Mouse (Mus musculus) hindbrain, embryonic 14.5 days (tissue): ENCODE data around the gene Ppp6r1. TPM values are rescaled to one million over a fixed set of nuclear protein-coding genes. Genes with fewer than 3 reads are reported as not detected.

Experiments
- ATAC-seq: fragments of 200-750 bp; cut with Nextera tagmentation; 2 replicates; pipeline ENCODE4 v1.8.0; 2017; ENCODE audit warnings: moderate number of reproducible peaks, mild to moderate bottlenecking, moderate TSS enrichment, moderate library complexity; ENCODE audit not compliant: low FRiP score
- DNase-seq: peaks from one replicate; pipeline ENCODE4 v3.0.0-alpha.2; 2015; ENCODE audit warnings: low spot score
- H3K27ac ChIP-seq: fragments of 300-500 bp; sonication (generic); 2 replicates; pipeline ENCODE4 v1.5.1; 2014; ENCODE audit warnings: mild to moderate bottlenecking, moderate library complexity
- H3K27me3 ChIP-seq: fragments of 300-500 bp; sonication (generic); 2 replicates; pipeline ENCODE4 v1.6.1; 2014; ENCODE audit warnings: mild to moderate bottlenecking, low read length, mixed read lengths; ENCODE audit not compliant: control insufficient read depth, insufficient read depth
- H3K36me3 ChIP-seq: fragments of 300-500 bp; sonication (generic); replicated peaks from 2 replicates; pipeline ENCODE4 v1.6.1; 2014; ENCODE audit not compliant: control insufficient read depth, insufficient read depth
- H3K4me1 ChIP-seq: fragments of 300-500 bp; sonication (generic); replicated peaks from 2 replicates; pipeline ENCODE4 v1.6.1; 2014; ENCODE audit warnings: antibody characterized with exemption, low read length, mixed read lengths; ENCODE audit not compliant: control insufficient read depth, insufficient read depth
- H3K4me2 ChIP-seq: fragments of 300-500 bp; sonication (generic); replicated peaks from 2 replicates; pipeline ENCODE4 v1.6.1; 2014; ENCODE audit warnings: mild to moderate bottlenecking, moderate library complexity
- H3K4me3 ChIP-seq: fragments of 300-500 bp; sonication (generic); replicated peaks from 2 replicates; pipeline ENCODE4 v1.5.1; 2014; ENCODE audit warnings: mild to moderate bottlenecking, low read length
- H3K9ac ChIP-seq: fragments of 300-500 bp; sonication (generic); 2 replicates; pipeline ENCODE4 v1.6.1; 2014
- H3K9me3 ChIP-seq: fragments of 300-500 bp; sonication (generic); 2 replicates; pipeline ENCODE4 v1.6.1; 2016; ENCODE audit warnings: low read length; ENCODE audit not compliant: control insufficient read depth
- WGBS: fragments of 180-500 bp; shearing (Covaris S2); extraction: QIAGEN DNeasy Blood & Tissue Kit; methylation state at CpG from one replicate; pipeline ENCODE4 v1.1.7; 2014; 5-methylcytosine and 5-hydroxymethylcytosine counted together
- polyA plus RNA-seq: library from polyadenylated mRNA; unstranded; fragments of >200 nt; fragmentation: Nextera tagmentation; extraction: Ambion mirVana; gene quantifications from 2 replicates; pipeline ENCODE4 v1.2.1, GENCODE M21; 2014

The Ppp6r1 gene
- polyA plus RNA-seq, result 6.2 and 8.4 TPM in 2 replicates

DNA sequence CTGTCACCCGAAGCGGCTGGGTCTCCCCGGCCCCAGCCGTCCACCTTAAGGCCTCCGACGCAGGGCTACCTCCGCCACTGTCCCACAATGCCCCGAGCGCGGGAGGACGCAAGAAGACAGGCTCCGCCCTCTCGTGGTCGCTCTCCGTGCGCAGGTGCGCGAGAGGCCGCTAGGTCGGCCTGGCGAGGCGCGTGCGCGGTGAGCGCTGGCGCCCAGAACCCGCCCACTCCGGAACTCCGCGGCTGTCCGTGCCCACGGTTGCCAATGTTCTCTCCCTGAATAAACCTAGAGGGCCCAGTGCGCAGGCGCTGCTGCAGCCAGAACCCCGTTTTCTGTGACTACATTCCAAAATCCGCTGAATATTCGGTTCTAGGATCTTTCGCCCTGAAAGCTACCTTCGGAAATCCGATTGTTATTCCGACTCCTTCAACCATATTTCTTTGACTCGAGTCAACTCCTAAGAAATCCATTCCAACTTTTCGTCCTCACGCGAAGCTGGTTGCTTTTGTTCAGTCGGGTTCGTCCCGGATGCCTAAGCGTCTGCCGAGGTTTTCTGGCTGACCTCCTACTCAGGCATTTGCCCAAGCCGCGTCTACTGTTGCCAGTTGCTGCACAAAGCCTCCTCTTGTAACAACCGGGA, at the start of gene Ppp6r1:
Gene Ppp6r1, minus strand, starts transcription at position 108 of the 640 bp plus-strand sequence.
- H3K9ac ChIP-seq, result peak within 1 kb of the TSS; percentile 88
- peaks cover 40% of the 10 kb centered on the region for H3K4me1 ChIP-seq

DNA sequence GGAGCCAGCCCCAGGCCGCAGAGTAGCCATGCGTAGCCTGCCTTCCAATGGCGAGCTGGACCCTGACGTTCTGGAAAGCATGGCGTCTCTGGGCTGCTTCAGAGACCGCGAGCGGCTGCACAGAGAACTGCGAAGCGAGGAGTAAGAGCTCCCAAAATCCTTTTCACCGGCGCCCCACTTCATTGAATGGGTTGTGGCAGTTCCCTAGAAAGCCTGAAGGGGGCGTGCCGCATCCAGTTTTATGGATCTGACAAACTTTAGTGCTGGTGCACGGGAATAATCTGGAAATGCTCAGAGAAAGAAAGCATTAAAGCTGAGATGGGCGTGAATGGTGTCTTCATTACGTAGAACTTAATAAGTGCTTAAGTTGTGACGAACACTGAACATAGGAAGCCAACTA, 46.3 kb upstream of the Ppp6r1 start:
- no peaks in the 10 kb centered on the region for H3K4me1 ChIP-seq
- DNase-seq, result peak; percentile 52

More for the DNA sequence above, at the start of gene Ppp6r1:
- Histone ChIP-seq H3K36me3 (peaks cover 17% of the 10 kb centered on the region), H3K4me2 (peak within 1 kb of the TSS; percentile 92), H3K27me3 (no peaks in the 10 kb centered on the region), H3K9me3 (no peaks in the 10 kb centered on the region), H3K27ac (peak within 1 kb of the TSS; percentile 95), H3K4me3 (peak within 1 kb of the TSS; percentile 76)
- under 1% methylated on average over 54 of the region's 54 CpGs for WGBS
- peak; percentile 97 for ATAC-seq
- peak; percentile 97 for DNase-seq

DNA sequence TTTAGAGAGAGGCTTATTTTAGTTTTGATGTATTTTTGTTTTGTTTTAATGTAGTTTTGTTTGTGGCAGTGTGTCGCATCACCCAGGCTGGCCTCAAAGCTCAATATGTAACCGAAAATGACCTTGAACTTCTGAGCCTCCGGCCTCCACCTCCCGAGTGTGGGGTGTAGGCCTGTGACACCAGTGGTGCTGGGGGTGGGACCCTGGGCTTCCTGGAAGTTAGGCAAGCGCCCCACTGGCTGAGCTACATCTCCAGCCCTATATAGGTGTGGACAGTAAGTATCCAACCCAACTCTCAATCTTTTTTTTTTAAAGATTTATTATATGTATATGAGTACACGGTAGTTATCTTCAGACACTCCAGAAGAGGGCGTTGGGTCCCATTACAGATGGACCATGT, 44.4 kb upstream of the Ppp6r1 start:
- H3K9me3 ChIP-seq, result no peaks in the 10 kb centered on the region
- no peaks in the 10 kb centered on the region for H3K4me1 ChIP-seq
- no peak overlapping the region for H3K4me3 ChIP-seq
- ATAC-seq (no peak), DNase-seq (no peak)
- peaks cover 100% of the 10 kb centered on the region for H3K36me3 ChIP-seq
- H3K27me3 ChIP-seq, result no peaks in the 10 kb centered on the region
- no peak overlapping the region for H3K27ac ChIP-seq
- H3K9ac ChIP-seq, result no peak overlapping the region
- H3K4me2 ChIP-seq, result no peak overlapping the region
- 94% methylated on average over 7 of the region's 7 CpGs for WGBS

More for the DNA sequence above, 46.3 kb upstream of the Ppp6r1 start:
- peaks cover 100% of the 10 kb centered on the region for H3K36me3 ChIP-seq
- no peaks in the 10 kb centered on the region for H3K9me3 ChIP-seq
- no peak overlapping the region for H3K27ac ChIP-seq
- 36% methylated on average over 18 of the region's 18 CpGs for WGBS
- no peak overlapping the region for H3K4me2 ChIP-seq
- ATAC-seq, result no peak
- 0 out of 2 replicates have a peak overlapping the region, but pooled peaks have one; percentile 1 for H3K9ac ChIP-seq
- no peak overlapping the region for H3K4me3 ChIP-seq
- no peaks in the 10 kb centered on the region for H3K27me3 ChIP-seq

DNA sequence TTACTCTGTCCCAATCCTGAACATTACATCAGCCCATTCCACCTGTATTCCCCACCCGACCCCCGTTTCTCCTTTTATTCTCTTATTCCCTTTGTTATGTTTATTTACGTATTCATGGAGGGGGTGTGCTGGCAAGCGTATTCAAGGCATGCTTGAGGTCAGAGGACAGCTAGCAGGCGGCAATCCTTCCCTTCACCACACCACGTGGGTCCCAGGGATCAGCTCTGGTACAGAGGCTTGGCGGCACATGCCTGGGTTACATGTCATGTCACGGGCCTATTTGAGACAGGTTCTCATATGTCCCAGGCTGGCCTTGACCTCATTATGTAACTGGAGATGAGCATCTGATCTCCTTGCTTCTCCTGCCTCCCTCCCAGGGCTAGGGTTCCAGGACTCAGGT, 43.5 kb upstream of the Ppp6r1 start:
- no peak for DNase-seq
- H3K4me3 ChIP-seq, result no peak overlapping the region
- H3K9me3 ChIP-seq, result no peaks in the 10 kb centered on the region
- no peak overlapping the region for H3K4me2 ChIP-seq
- H3K27me3 ChIP-seq, result no peaks in the 10 kb centered on the region
- H3K9ac ChIP-seq, result 0 out of 2 replicates have a peak overlapping the region, but pooled peaks have one; percentile 20
- H3K27ac ChIP-seq, result peak overlapping the region; percentile 24; the same call in 1 of the 2 replicates
- 29% methylated on average over 8 of the region's 8 CpGs for WGBS
- H3K36me3 ChIP-seq, result peaks cover 100% of the 10 kb centered on the region
- H3K4me1 ChIP-seq, result no peaks in the 10 kb centered on the region
- no peak for ATAC-seq

DNA sequence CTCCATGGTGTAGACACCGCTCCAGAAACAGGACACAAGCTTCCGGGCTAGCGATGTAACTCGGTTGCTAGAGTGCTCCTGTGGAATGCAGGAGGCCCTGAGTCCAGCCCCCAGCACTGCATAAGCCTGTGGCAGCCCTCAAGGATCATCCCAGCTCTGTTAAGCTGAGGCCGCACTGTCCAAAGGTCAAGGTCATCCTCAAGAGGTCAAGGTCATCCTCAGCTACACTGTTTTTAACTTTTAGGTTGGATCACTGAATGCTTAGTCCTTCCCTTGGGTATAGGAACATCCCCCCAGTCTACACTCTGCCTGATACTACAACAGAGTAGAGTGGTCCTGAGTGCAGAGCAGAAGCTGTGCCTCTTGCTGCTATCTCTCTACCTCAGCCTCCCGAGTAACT, 34.2 kb upstream of the Ppp6r1 start:
- DNase-seq (no peak), ATAC-seq (no peak)
- Histone ChIP-seq H3K4me1 (peaks cover 9% of the 10 kb centered on the region), H3K9ac (no peak overlapping the region), H3K4me2 (no peak overlapping the region), H3K36me3 (peaks cover 57% of the 10 kb centered on the region), H3K27me3 (no peaks in the 10 kb centered on the region), H3K9me3 (no peaks in the 10 kb centered on the region), H3K27ac (no peak overlapping the region), H3K4me3 (no peak overlapping the region)
- WGBS, result 73% methylated on average over 6 of the region's 6 CpGs

DNA sequence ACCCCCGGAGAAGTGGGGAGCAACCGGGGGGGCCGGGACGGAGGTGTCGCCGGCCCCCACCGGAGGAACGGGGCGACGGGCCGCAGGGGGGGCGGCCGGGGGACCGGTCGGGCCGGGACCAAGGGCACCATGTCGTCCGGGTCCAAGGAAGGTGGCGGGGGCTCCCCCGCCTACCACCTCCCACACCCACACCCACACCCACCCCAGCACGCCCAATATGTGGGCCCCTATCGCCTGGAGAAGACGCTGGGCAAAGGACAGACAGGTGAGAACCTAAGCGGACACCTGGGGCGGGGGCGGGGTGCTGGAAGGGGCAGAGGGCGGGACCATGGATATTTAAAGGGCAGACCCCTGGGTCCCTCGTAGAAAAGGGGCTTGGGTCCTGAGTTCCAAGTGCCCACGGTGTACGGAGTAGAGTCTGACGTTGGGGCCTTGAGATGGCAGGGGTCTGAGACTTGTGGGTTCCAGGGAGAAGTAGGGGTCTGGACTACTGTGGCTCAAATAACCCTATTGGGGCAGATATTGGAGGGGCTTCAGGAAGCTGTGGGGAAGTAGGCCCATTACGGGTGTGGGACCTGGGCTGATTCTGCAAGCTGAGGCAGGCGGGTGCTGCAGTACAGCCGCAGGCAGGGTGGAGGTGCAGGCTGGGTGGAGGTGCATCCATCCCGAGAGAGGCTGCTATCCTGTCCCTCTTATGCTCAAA, 32.3 kb upstream of the Ppp6r1 start:
- ATAC-seq (peak; percentile 49), DNase-seq (peak; percentile 27)
- no peaks in the 10 kb centered on the region for H3K9me3 ChIP-seq
- peak overlapping the region; percentile 77 for H3K4me2 ChIP-seq
- H3K9ac ChIP-seq, result peak overlapping the region; percentile 100
- H3K36me3 ChIP-seq, result peaks cover 38% of the 10 kb centered on the region
- peak overlapping the region; percentile 93 for H3K4me3 ChIP-seq
- peaks cover 9% of the 10 kb centered on the region for H3K4me1 ChIP-seq
- 4% methylated on average over 27 of the region's 35 CpGs for WGBS
- H3K27me3 ChIP-seq, result no peaks in the 10 kb centered on the region
- H3K27ac ChIP-seq, result peak overlapping the region; percentile 95

DNA sequence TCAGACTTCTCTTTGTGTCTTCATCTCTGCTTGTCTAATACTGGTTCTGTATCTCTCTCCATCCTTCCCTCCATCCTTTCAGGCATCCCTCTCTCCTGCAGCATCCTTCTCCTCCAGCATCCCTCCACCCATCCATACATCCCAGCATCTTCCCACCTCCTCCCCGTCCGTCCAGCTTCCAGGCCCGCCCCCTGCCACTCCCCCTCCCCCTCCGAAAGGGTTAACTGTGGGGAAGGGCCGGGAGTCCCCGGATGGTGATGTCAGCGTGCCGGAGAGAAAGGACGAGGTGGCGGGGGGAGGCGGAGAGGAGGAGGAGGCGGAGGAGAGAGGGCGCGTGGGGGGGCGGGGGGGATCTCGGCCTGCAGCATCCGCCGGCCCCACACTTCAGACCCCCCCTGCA, 31.6 kb upstream of the Ppp6r1 start, which contains the start of gene Brsk1:
Gene Brsk1, plus strand, starts transcription at position 218 of the 400 bp plus-strand sequence.
- H3K9ac ChIP-seq, result peak within 1 kb of the TSS; percentile 100
- H3K4me1 ChIP-seq, result peaks cover 9% of the 10 kb centered on the region
- 0% methylated on average over 5 of the region's 18 CpGs for WGBS
- H3K27ac ChIP-seq, result peak within 1 kb of the TSS; percentile 95
- no peaks in the 10 kb centered on the region for H3K27me3 ChIP-seq
- peak; percentile 91 for ATAC-seq
- peak; percentile 92 for DNase-seq
- peak within 1 kb of the TSS; percentile 77 for H3K4me2 ChIP-seq
- peaks cover 31% of the 10 kb centered on the region for H3K36me3 ChIP-seq
- H3K4me3 ChIP-seq, result peak within 1 kb of the TSS; percentile 93
- H3K9me3 ChIP-seq, result no peaks in the 10 kb centered on the region

DNA sequence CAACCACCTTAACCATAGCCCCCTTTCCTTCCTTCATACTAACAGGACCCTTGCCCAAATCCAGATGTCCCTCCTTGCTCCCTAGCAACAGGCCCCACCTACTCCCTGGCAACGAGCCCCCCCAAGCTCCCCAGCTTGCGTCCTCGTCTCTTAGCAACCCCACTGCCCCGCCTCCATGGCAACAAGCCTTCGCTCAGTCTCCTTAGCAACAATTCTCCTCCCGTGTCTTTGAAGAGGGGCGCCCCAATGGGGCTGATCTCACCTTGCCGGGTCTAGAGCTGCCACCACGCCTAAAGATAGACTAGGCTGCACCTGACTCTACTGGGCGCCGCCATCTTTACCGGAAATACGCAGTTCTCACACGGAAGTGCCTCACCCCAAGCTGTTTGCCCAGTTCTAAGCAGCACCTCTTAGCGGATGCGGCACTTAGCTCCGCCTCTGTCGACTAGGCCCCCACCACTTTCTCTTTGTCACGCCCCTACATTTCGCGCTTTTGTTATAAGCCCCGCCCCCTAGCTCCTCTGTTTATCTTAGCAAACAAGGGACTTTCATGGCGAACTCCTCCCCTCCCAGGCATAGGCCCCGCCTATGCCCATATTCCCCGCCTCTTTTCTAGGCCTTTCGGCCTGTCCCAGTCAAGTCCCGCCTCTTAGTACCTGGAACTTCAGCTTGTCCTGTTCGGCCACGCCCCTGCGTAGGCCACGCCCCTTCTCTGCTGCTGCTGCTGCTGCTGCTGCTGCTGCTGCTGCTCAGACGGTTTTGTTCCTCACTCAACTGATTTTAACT, 26.0 kb upstream of the Ppp6r1 start, which contains the start of gene Hspbp1:
Gene Hspbp1, minus strand, starts transcription at position 437 of the 786 bp plus-strand sequence.
- DNase-seq (peak; percentile 87), ATAC-seq (peak; percentile 98)
- H3K4me1 ChIP-seq, result peaks cover 8% of the 10 kb centered on the region
- peak within 1 kb of the TSS; percentile 57 for H3K4me3 ChIP-seq
- peak within 1 kb of the TSS; percentile 81 for H3K4me2 ChIP-seq
- no peaks in the 10 kb centered on the region for H3K27me3 ChIP-seq
- H3K27ac ChIP-seq, result peak within 1 kb of the TSS; percentile 68
- peak within 1 kb of the TSS; percentile 58 for H3K9ac ChIP-seq
- H3K36me3 ChIP-seq, result peaks cover 19% of the 10 kb centered on the region
- under 1% methylated on average over 32 of the region's 32 CpGs for WGBS
- H3K9me3 ChIP-seq, result no peaks in the 10 kb centered on the region

DNA sequence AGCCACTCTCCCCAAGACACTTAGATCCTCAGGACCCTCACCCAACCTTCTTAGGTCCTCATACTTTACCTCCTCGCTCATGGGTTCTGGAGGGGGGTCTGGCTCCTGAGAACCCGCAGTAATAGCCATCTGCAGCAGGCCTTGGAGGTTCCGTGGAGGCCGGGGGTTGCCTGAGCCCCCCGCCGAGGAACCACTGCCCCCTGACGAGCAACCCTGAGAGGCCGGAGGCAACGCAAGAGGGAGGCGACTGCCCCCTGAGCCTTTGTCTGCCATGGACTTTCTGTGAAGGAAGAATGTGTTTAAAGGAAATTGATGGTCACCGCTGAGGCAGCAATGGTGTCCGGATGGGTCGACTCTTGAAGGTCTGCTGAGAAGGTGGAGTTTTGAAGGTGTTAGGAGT, 25.4 kb upstream of the Ppp6r1 start:
- Histone ChIP-seq H3K4me1 (peaks cover 8% of the 10 kb centered on the region), H3K27me3 (no peaks in the 10 kb centered on the region), H3K9me3 (no peaks in the 10 kb centered on the region), H3K4me2 (peak overlapping the region; percentile 81), H3K4me3 (peak overlapping the region; percentile 57), H3K36me3 (peaks cover 22% of the 10 kb centered on the region), H3K27ac (peak overlapping the region; percentile 68), H3K9ac (peak overlapping the region; percentile 58)
- ATAC-seq (no peak), DNase-seq (no peak)
- under 1% methylated on average over 13 of the region's 13 CpGs for WGBS
